Mouse (Mus musculus): ENCODE measurements at regions not wholly inside any gene's neighbourhood (a gene's known extent, or its start where the extent isn't known, plus 50 kb on each side); places are given as distances from the start of the nearest gene placed in this dataset.

- TF ChIP-seq CTCF (IDR thresholded peaks at IDR 0.05): no peak
- TF ChIP-seq EP300 (IDR thresholded peaks at IDR 0.05; ENCODE audit: insufficient read depth, low read depth, low read length): no peak
Observed at GRCm38 (mm10) chr14:86301666-86302065, 839.4 kb downstream of the Diaph3 start.

Data from heart, adult 2 months (tissue).